Mouse (Mus musculus) lung, adult 2 months (tissue): ENCODE data around the gene Tha1. TPM values are rescaled to one million over a fixed set of nuclear protein-coding genes. Genes with fewer than 3 reads are reported as not detected.

Experiments used
- DNase-seq: peaks from one replicate; pipeline ENCODE4 v3.0.0; 2022
- H3K4me1 ChIP-seq: fragments of 200-500 bp; 2 replicates; pipeline ENCODE4 v1.6.1; 2011; ENCODE audit warnings: low read length; ENCODE audit not compliant: control insufficient read depth, insufficient read depth
- H3K4me3 ChIP-seq: fragments of 200-500 bp; replicated peaks from 2 replicates; pipeline ENCODE3; 2011; ENCODE audit warnings: low read depth, mild to moderate bottlenecking, control low read depth, low read length; ENCODE audit errors: extremely low read depth
- CTCF ChIP-seq: fragments of 200-500 bp; IDR thresholded peaks from 2 replicates; pipeline ENCODE4 v1.5.1; 2011; ENCODE audit warnings: mild to moderate bottlenecking, low read length, control low read depth; ENCODE audit not compliant: insufficient read depth
- POLR2A ChIP-seq: fragments of 200-500 bp; IDR thresholded peaks from 2 replicates; pipeline ENCODE4 v1.6.1; 2011; ENCODE audit warnings: low read depth, mild to moderate bottlenecking, control low read depth, low read length, borderline replicate concordance; ENCODE audit errors: extremely low read depth
- WGBS: fragments of 180-500 bp; shearing (Covaris S2); methylation state at CpG from one replicate; pipeline ENCODE4 v1.1.7; 2018; 5-methylcytosine and 5-hydroxymethylcytosine counted together
- polyA plus RNA-seq: library from polyadenylated mRNA; depleted of rRNA; stranded (reverse); fragments of >200 nt; gene quantifications from 2 replicates; pipeline ENCODE4 v1.2.3, GENCODE M21; 2012

The Tha1 gene
- polyA plus RNA-seq, 1 experiment = 11.7 TPM

- WGBS = 44% methylated on average over 2 of the region's 2 CpGs
- TF ChIP-seq CTCF = no peak
- TF ChIP-seq POLR2A = no peak
- Histone ChIP-seq H3K4me3 (no peak overlapping the region), H3K4me1 (no peaks in the 10 kb centered on the region)
- no peak for DNase-seq
Observed at GRCm38 (mm10) chr11:117896533-117896932, 23.3 kb upstream of the Tha1 start.

GRCm38 (mm10) chr11:117894676-117895075, 21.4 kb upstream of the Tha1 start:
- 54% methylated on average over 10 of the region's 10 CpGs for WGBS

GRCm38 (mm10) chr11:117892199-117892598, 18.9 kb upstream of the Tha1 start:
- no peak for DNase-seq
- 59% methylated on average over 6 of the region's 6 CpGs for WGBS
- Histone ChIP-seq H3K4me1 (no peaks in the 10 kb centered on the region), H3K4me3 (no peak overlapping the region)
- TF ChIP-seq CTCF = no peak
- no peak for TF ChIP-seq POLR2A

More at GRCm38 (mm10) chr11:117894676-117895075, 21.4 kb upstream of the Tha1 start:
- no peak for TF ChIP-seq POLR2A
- no peak for TF ChIP-seq CTCF
- Histone ChIP-seq H3K4me3 (no peak overlapping the region), H3K4me1 (no peaks in the 10 kb centered on the region)
- no peak for DNase-seq

GRCm38 (mm10) chr11:117891581-117892175, 18.4 kb upstream of the Tha1 start:
- H3K4me1 ChIP-seq = no peaks in the 10 kb centered on the region
- 77% methylated on average over 19 of the region's 19 CpGs for WGBS
- TF ChIP-seq POLR2A (no peak), CTCF (no peak)
- H3K4me3 ChIP-seq = no peak overlapping the region
- DNase-seq = no peak

GRCm38 (mm10) chr11:117890519-117891282, 17.4 kb upstream of the Tha1 start:
- peaks cover 7% of the 10 kb centered on the region; the same call in 1 of the 2 replicates for H3K4me1 ChIP-seq
- no peak for TF ChIP-seq CTCF
- no peak for TF ChIP-seq POLR2A
- H3K4me3 ChIP-seq = no peak overlapping the region
- DNase-seq = no peak
- 46% methylated on average over 13 of the region's 13 CpGs for WGBS

GRCm38 (mm10) chr11:117889887-117890340, 16.6 kb upstream of the Tha1 start:
- Histone ChIP-seq H3K4me3 (no peak overlapping the region), H3K4me1 (peaks cover 8% of the 10 kb centered on the region; the same call in 1 of the 2 replicates)
- no peak for TF ChIP-seq POLR2A
- TF ChIP-seq CTCF = no peak
- DNase-seq = no peak
- WGBS = 55% methylated on average over 11 of the region's 11 CpGs

- TF ChIP-seq POLR2A (no peak), CTCF (no peak)
- Histone ChIP-seq H3K4me3 (no peak overlapping the region), H3K4me1 (peaks cover 8% of the 10 kb centered on the region; the same call in 1 of the 2 replicates)
- no peak for DNase-seq
- WGBS = 38% methylated on average over 33 of the region's 33 CpGs
Observed at GRCm38 (mm10) chr11:117888853-117889822, 15.9 kb upstream of the Tha1 start.

- Histone ChIP-seq H3K4me1 (peaks cover 8% of the 10 kb centered on the region; the same call in 1 of the 2 replicates), H3K4me3 (no peak overlapping the region)
- no peak for TF ChIP-seq CTCF
- no peak for TF ChIP-seq POLR2A
- 68% methylated on average over 20 of the region's 20 CpGs for WGBS
- DNase-seq = no peak
Observed at GRCm38 (mm10) chr11:117888168-117888852, 15.0 kb upstream of the Tha1 start.
